Mouse (Mus musculus) midbrain, postnatal 0 days (tissue): ENCODE data around the gene Vps11. TPM values are rescaled to one million over a fixed set of nuclear protein-coding genes. Genes with fewer than 3 reads are reported as not detected.

Source experiments
- ATAC-seq: fragments of 200-750 bp; cut with Nextera tagmentation; 2 replicates; pipeline ENCODE4 v1.8.0; 2017; ENCODE audit warnings: moderate number of reproducible peaks, mild to moderate bottlenecking, moderate TSS enrichment, moderate library complexity; ENCODE audit not compliant: low FRiP score
- DNase-seq: peaks from one replicate; pipeline ENCODE4 v3.0.0-alpha.2; 2015; ENCODE audit warnings: low spot score
- H3K27ac ChIP-seq: fragments of 300-500 bp; sonication (generic); 2 replicates; pipeline ENCODE4 v1.5.1; 2014; ENCODE audit warnings: low read depth, mild to moderate bottlenecking, low read length, mixed read lengths
- H3K27me3 ChIP-seq: fragments of 300-500 bp; sonication (generic); 2 replicates; pipeline ENCODE4 v1.6.1; 2014; ENCODE audit warnings: low read length, control low read depth, mixed read lengths; ENCODE audit not compliant: insufficient read depth
- H3K36me3 ChIP-seq: fragments of 300-500 bp; sonication (generic); 2 replicates; pipeline ENCODE4 v1.6.1; 2014; ENCODE audit warnings: low read length, control low read depth, mixed read lengths; ENCODE audit not compliant: insufficient read depth
- H3K4me1 ChIP-seq: fragments of 300-500 bp; sonication (generic); 2 replicates; pipeline ENCODE4 v1.6.1; 2014; ENCODE audit warnings: mild to moderate bottlenecking, control low read depth, antibody characterized with exemption, low read length, mixed read lengths; ENCODE audit not compliant: insufficient read depth
- H3K4me2 ChIP-seq: fragments of 300-500 bp; sonication (generic); 2 replicates; pipeline ENCODE4 v1.6.1; 2014; ENCODE audit warnings: low read depth, mild to moderate bottlenecking, low read length, mixed read lengths; ENCODE audit not compliant: poor library complexity, severe bottlenecking
- H3K4me3 ChIP-seq: fragments of 300-500 bp; sonication (generic); 2 replicates; pipeline ENCODE4 v1.5.1; 2014; ENCODE audit warnings: low read depth, mild to moderate bottlenecking, low read length, moderate library complexity
- H3K9ac ChIP-seq: fragments of 300-500 bp; sonication (generic); replicated peaks from 2 replicates; pipeline ENCODE4 v1.6.1; 2014; ENCODE audit warnings: mild to moderate bottlenecking, low read length, moderate library complexity, mixed read lengths; ENCODE audit not compliant: poor library complexity, severe bottlenecking
- H3K9me3 ChIP-seq: fragments of 300-500 bp; sonication (generic); 2 replicates; pipeline ENCODE4 v1.6.1; 2016; ENCODE audit warnings: low read length, control low read depth
- CTCF ChIP-seq: IDR thresholded peaks from 2 replicates; pipeline ENCODE4 v1.5.1; 2016; ENCODE audit warnings: antibody characterized with exemption, mild to moderate bottlenecking
- WGBS: fragments of 180-500 bp; shearing (Covaris S2); extraction: QIAGEN DNeasy Blood & Tissue Kit; methylation state at CpG from one replicate; pipeline ENCODE4 v1.1.7; 2014; 5-methylcytosine and 5-hydroxymethylcytosine counted together
- polyA plus RNA-seq: library from polyadenylated mRNA; unstranded; fragments of >200 nt; fragmentation: Nextera tagmentation; extraction: Ambion mirVana; gene quantifications from 2 replicates; pipeline ENCODE4 v1.2.1, GENCODE M21; 2015
- total RNA-seq: library from RNA; depleted of rRNA; stranded (reverse); fragments of >200 nt; gene quantifications from 2 replicates; pipeline ENCODE4 v1.2.3, GENCODE M21; 2014

Vps11 gene
- total and polyA plus RNA-seq, 2 experiments from 2014 or later, result 41.5 to 42.6 TPM

- H3K36me3 ChIP-seq, result peaks cover 55% of the 10 kb centered on the region
- 0 out of 2 replicates have a peak, but pooled peaks cover 3% of the 10 kb centered on the region for H3K4me1 ChIP-seq
- no peaks in the 10 kb centered on the region for H3K27me3 ChIP-seq
- no peak for ATAC-seq
- DNase-seq, result no peak
- no peak overlapping the region for H3K9ac ChIP-seq
- H3K27ac ChIP-seq, result no peak overlapping the region
- whole genome bisulfite sequencing, result 68% methylated on average over 4 of the region's 4 CpGs
- no peak overlapping the region for H3K4me2 ChIP-seq
- TF ChIP-seq CTCF, result peak; percentile 63
- H3K9me3 ChIP-seq, result no peaks in the 10 kb centered on the region
- H3K4me3 ChIP-seq, result no peak overlapping the region
These were observed 4.3 kb downstream of the Vps11 start for GRCm38 (mm10) chr9:44357207-44357606.

- ATAC-seq, result no peak
- no peak overlapping the region for H3K4me3 ChIP-seq
- no peak overlapping the region for H3K9ac ChIP-seq
- no peaks in the 10 kb centered on the region for H3K9me3 ChIP-seq
- WGBS, result 95% methylated on average over 6 of the region's 6 CpGs
- DNase-seq, result no peak
- no peak for TF ChIP-seq CTCF
- H3K4me1 ChIP-seq, result no peaks in the 10 kb centered on the region
- H3K36me3 ChIP-seq, result peaks cover 76% of the 10 kb centered on the region
- no peak overlapping the region for H3K27ac ChIP-seq
- no peak overlapping the region for H3K4me2 ChIP-seq
- no peaks in the 10 kb centered on the region for H3K27me3 ChIP-seq
These were observed 8.3 kb downstream of the Vps11 start for GRCm38 (mm10) chr9:44353142-44353541.

- no peak for ATAC-seq
- Histone ChIP-seq H3K9me3 (no peaks in the 10 kb centered on the region), H3K4me3 (no peak overlapping the region), H3K36me3 (peaks cover 80% of the 10 kb centered on the region), H3K4me2 (no peak overlapping the region), H3K9ac (no peak overlapping the region), H3K27me3 (no peaks in the 10 kb centered on the region), H3K4me1 (no peaks in the 10 kb centered on the region), H3K27ac (no peak overlapping the region)
- TF ChIP-seq CTCF, result no peak
- DNase-seq, result no peak
- WGBS, result 90% methylated on average over 10 of the region's 10 CpGs
These were observed 9.1 kb downstream of the Vps11 start for GRCm38 (mm10) chr9:44352337-44352736.

GRCm38 (mm10) chr9:44351396-44351795 is 10.1 kb downstream of the Vps11 start:
- Histone ChIP-seq H3K36me3 (peaks cover 82% of the 10 kb centered on the region), H3K27ac (no peak overlapping the region), H3K27me3 (no peaks in the 10 kb centered on the region), H3K9ac (no peak overlapping the region), H3K4me1 (no peaks in the 10 kb centered on the region), H3K4me3 (no peak overlapping the region), H3K9me3 (no peaks in the 10 kb centered on the region), H3K4me2 (no peak overlapping the region)
- DNase-seq (no peak), ATAC-seq (no peak)
- no peak for TF ChIP-seq CTCF
- 93% methylated on average over 4 of the region's 4 CpGs for WGBS

- H3K4me3 ChIP-seq, result no peak overlapping the region
- 97% methylated on average over 4 of the region's 4 CpGs for WGBS
- no peaks in the 10 kb centered on the region for H3K27me3 ChIP-seq
These were observed 12.9 kb downstream of the Vps11 start for GRCm38 (mm10) chr9:44348546-44348945.

DNA sequence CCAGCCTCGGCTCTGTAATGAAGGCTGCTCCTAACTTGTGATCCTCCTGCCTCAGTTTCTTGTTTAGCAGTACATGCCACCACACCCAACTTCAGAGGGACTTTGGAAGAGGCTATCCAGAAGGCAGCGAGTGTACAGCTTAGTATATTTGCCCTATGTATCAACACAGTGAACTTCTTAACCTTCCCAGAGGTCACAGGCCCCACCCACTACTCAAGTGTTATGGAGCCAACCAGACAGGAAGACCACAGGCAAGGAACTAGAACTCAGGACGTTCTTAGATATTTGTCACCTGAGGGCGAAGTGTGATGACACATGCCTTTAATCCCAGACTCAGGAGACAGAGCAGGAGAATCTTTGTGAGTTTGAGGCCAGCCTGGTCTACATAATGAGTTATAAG is 13.8 kb downstream of the Vps11 start:
- Histone ChIP-seq H3K27me3 (no peaks in the 10 kb centered on the region), H3K4me1 (0 out of 2 replicates have a peak, but pooled peaks cover 8% of the 10 kb centered on the region), H3K4me2 (no peak overlapping the region), H3K27ac (no peak overlapping the region), H3K9ac (no peak overlapping the region), H3K9me3 (no peaks in the 10 kb centered on the region), H3K4me3 (no peak overlapping the region), H3K36me3 (peaks cover 45% of the 10 kb centered on the region)
- no peak for TF ChIP-seq CTCF
- no peak for ATAC-seq
- no peak for DNase-seq
- 88% methylated on average over 4 of the region's 4 CpGs for WGBS

More at GRCm38 (mm10) chr9:44348546-44348945, 12.9 kb downstream of the Vps11 start:
- no peaks in the 10 kb centered on the region for H3K4me1 ChIP-seq
- H3K9ac ChIP-seq, result no peak overlapping the region
- TF ChIP-seq CTCF, result peak; percentile 22; the same call in 1 of the 2 replicates
- H3K4me2 ChIP-seq, result no peak overlapping the region
- DNase-seq (no peak), ATAC-seq (no peak)
- H3K9me3 ChIP-seq, result no peaks in the 10 kb centered on the region
- H3K36me3 ChIP-seq, result peaks cover 54% of the 10 kb centered on the region
- H3K27ac ChIP-seq, result no peak overlapping the region
